Mouse (Mus musculus): ENCODE measurements around the gene Pde4a. TPM values are rescaled to one million over a fixed set of nuclear protein-coding genes. Genes with fewer than 3 reads are reported as not detected.
"Not testable (repeated sequence)": the region's sequence is repeated elsewhere in the genome, so short reads cannot be mapped to it uniquely, and the experiment has no call there.

Pde4a gene
- total RNA-seq, 2 experiments from 2014 or later, result 84.2 to 86.8 TPM

- DNase-seq, result no peak
These were observed 80.8 kb downstream of the Pde4a start for GRCm38 (mm10) chr9:21246342-21246741.

- DNase-seq, result peak; percentile 49 to 56
These were observed 82.8 kb downstream of the Pde4a start, which contains the start of gene S1pr5 for GRCm38 (mm10) chr9:21248326-21248725. Gene S1pr5 (minus strand): TSS chr9:21248443.

- no peak for DNase-seq
These were observed 84.4 kb downstream of the Pde4a start for GRCm38 (mm10) chr9:21249629-21250508.

- DNase-seq, result no peak
These were observed 85.0 kb downstream of the Pde4a start for GRCm38 (mm10) chr9:21250509-21250908.

- DNase-seq, result no peak
These were observed 85.7 kb downstream of the Pde4a start for GRCm38 (mm10) chr9:21251116-21251735.

- DNase-seq, result no peak
These were observed 89.2 kb downstream of the Pde4a start for GRCm38 (mm10) chr9:21254690-21255089.

GRCm38 (mm10) chr9:21256349-21256748 lies 90.8 kb downstream of the Pde4a start:
- not testable (repeated sequence) for DNase-seq

GRCm38 (mm10) chr9:21260491-21261040 lies 95.1 kb downstream of the Pde4a start:
- DNase-seq, result no peak

- no peak for DNase-seq
These were observed 96.3 kb downstream of the Pde4a start for GRCm38 (mm10) chr9:21261831-21262230.

Other genes starting within 250 kb of the Pde4a start
- gene Dnmt1, start 205.8 kb upstream of the Pde4a start, total RNA-seq (2021), result 10 to 100 TPM; 34.0 to 35.1 TPM
- 1 to 10 TPM; 1.2 to 2.8 TPM for gene S1pr2, start 188.9 kb upstream of the Pde4a start, total RNA-seq (2021)
- 10 to 100 TPM; 61.1 to 65.8 TPM for gene Mrpl4, start 163.0 kb upstream of the Pde4a start, total RNA-seq (2021)
- 1 to 10 TPM; 1.9 to 3.6 TPM for gene Icam1, start 149.7 kb upstream of the Pde4a start, total RNA-seq (2021)
- gene Icam4, start 136.3 kb upstream of the Pde4a start, total RNA-seq (2021), result 1 to 10 TPM in 1 of 2 experiments, under 1 TPM in 1; 0.63 to 1.2 TPM
- gene Icam5, start 133.6 kb upstream of the Pde4a start, total RNA-seq (2021), result 100 to 1,000 TPM; 360 to 373 TPM
- not detected for gene Zglp1, start 98.6 kb upstream of the Pde4a start, total RNA-seq (2021)
- 1 to 10 TPM; 2.5 to 2.9 TPM for gene Gm49373, start 92.6 kb upstream of the Pde4a start, total RNA-seq (2021)
- 10 to 100 TPM; 56.0 to 64.5 TPM for gene Fdx1l, start 92.1 kb upstream of the Pde4a start, total RNA-seq (2021)
- gene Gm38431, start 73.7 kb upstream of the Pde4a start, total RNA-seq (2021), result 1 to 10 TPM; 4.8 to 5.0 TPM
- 10 to 100 TPM; 29.9 to 31.5 TPM for gene Raver1, start 73.7 kb upstream of the Pde4a start, total RNA-seq (2021)
- gene Tyk2, start 34.5 kb upstream of the Pde4a start, total RNA-seq (2021), result 10 to 100 TPM; 14.6 to 18.0 TPM
- gene Cdc37, start 15.7 kb upstream of the Pde4a start, total RNA-seq (2021), result 100 to 1,000 TPM; 142 to 150 TPM
- 10 to 100 TPM; 57.2 to 58.1 TPM for gene Keap1, start 73.6 kb downstream of the Pde4a start, total RNA-seq (2021)
- 10 to 100 TPM; 11.1 to 11.2 TPM for gene S1pr5, start 82.7 kb downstream of the Pde4a start, total RNA-seq (2021)
- gene Atg4d, start 99.6 kb downstream of the Pde4a start, total RNA-seq (2021), result 10 to 100 TPM; 38.8 to 40.9 TPM
- 10 to 100 TPM; 48.1 to 50.2 TPM for gene Kri1, start 122.3 kb downstream of the Pde4a start, total RNA-seq (2021)
- 10 to 100 TPM; 53.0 to 62.9 TPM for gene Cdkn2d, start 125.7 kb downstream of the Pde4a start, total RNA-seq (2021)
- under 1 TPM; 0.35 to 0.57 TPM for gene Ap1m2, start 146.6 kb downstream of the Pde4a start, total RNA-seq (2021)
- gene Slc44a2, start 155.0 kb downstream of the Pde4a start, total RNA-seq (2021), result 10 to 100 TPM; 49.6 to 56.3 TPM
- gene Ilf3, start 202.2 kb downstream of the Pde4a start, total RNA-seq (2021), result 100 to 1,000 TPM in 1 of 2 experiments, 10 to 100 TPM in 1; 80.8 to 107 TPM
- gene Qtrt1, start 246.1 kb downstream of the Pde4a start, total RNA-seq (2021), result 10 to 100 TPM; 36.6 to 44.2 TPM

Measured in layer of hippocampus, postnatal 36 days (tissue).